Mouse (Mus musculus): ENCODE measurements at regions not wholly inside any gene's neighbourhood (a gene's known extent, or its start where the extent isn't known, plus 50 kb on each side); places are given as distances from the start of the nearest gene placed in this dataset.

- TF ChIP-seq CTCF (IDR thresholded peaks at IDR 0.05) (no peak), EP300 (IDR thresholded peaks at IDR 0.05) (no peak)
Measured at GRCm38 (mm10) chr4:54552864-54553618, 391.8 kb upstream of the Zfp462 start.
